Mouse (Mus musculus): Measurements from ENCODE around the gene Rxrb.

The Rxrb gene

DNA sequence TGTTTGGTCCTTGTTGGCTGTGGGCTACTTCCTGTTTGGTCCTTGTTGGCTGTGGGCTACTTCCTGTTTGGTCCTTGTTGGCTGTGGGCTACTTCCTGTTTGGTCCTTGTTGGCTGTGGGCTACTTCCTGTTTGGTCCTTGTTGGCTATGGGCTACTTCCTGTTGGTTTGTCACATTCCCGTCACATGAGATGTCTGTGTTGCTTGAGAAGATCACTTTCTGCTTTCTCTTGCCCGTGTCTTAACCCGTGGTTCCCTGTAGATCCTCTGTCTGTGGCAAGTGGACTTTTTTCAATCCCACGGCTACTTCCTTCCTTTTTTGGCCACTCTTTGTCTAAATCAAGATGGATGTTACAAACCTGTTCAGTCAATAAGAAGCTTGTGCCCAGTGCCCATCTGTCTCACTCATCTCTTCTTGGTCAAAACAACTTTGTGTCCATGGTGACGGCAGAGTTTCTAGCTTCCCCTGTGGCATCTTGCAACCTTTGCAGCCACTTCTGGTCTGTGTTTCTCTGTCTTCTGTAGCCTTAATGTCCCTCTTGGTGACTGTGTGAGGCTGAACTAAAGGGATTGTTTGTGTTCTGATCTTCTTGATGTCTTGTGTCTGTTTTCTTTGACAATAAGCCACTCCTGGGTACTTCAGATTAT is 15.9 kb downstream of the Rxrb start:
- no peak for DNase-seq (ENCODE audit: low spot score in 2 of 2)

DNA sequence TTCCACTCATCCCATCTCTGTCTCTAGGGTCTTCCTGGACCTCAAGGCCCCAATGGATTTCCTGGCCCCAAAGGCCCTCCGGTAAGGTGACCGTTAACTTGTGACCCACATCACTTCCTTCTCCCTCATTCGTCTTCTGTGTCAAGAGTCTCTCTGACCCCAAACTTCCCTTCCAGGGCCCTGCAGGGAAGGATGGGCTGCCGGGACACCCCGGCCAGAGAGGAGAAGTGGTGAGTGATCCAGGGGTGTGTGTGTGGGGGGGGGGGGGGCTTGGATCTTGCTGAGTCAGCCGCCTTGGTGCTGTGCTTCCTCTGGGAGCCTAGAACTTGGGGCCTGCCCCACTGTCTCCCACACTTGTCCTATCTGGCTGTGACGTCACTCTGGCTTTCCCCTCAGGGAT is 25.6 kb downstream of the Rxrb start:
- no peak for DNase-seq (ENCODE audit: low spot score in 2 of 2)

DNA sequence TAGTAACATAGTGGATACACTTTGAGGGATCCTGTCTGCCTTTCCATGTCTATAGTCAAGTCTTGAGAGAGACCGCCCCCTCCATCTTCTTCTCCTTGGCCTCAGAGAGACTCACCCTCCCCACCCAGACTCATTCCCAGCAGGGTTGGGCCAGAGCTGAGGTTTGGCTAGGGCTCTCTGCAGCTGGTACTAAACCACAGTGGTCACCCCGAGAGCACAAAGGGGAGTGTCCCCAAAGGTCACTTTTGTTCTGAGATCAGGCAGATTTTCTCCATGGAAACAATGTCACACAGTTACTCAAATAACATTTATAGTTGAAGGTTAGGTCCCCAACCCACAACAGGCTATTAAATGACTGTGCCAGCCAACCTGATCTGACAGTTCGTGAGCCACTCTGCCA is 37.3 kb downstream of the Rxrb start:
- no peak for DNase-seq (ENCODE audit: low spot score in 2 of 2)

DNA sequence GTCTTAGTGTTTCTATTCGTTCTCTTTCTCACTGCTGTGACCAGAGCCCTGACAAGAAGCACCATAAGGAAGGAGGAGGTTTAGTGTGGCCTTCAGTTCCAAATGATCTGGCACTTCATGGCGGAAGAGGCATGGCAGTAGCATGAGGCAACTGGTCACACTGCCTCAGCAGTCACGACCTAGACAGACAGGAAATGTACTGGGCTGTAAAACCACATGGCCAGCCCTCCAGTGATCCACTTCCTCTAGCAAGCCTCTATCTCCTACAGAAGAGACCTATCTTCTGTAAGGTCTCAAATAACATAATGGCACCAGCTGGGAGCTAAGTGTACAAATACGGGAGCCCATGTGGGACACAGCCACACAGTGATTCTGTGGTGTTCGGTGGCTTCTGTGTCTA is 40.5 kb downstream of the Rxrb start:
- no peak for DNase-seq (ENCODE audit: low spot score in 2 of 2)

DNA sequence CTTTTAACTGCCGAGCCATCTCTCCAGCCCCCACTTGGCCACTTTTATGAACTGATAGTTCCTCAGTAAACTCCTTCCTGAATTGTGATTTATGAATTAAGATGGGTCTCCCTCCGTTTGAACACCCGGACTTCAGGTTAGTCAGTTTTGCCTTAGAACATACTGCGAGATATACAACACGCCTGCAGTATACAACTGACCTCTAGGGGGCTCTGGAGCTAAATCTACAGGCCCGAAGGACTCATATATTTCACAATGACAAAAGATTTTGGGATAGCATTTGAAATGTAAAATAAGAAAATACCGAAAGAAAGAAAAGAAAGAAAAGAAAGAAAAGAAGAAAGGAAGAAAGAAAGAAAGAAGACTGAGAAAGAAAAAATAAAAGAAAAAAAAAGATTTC is 43.7 kb downstream of the Rxrb start:
- peak in 1 of 2 experiments; percentile 80 for DNase-seq (ENCODE audit: low spot score in 2 of 2)

DNA sequence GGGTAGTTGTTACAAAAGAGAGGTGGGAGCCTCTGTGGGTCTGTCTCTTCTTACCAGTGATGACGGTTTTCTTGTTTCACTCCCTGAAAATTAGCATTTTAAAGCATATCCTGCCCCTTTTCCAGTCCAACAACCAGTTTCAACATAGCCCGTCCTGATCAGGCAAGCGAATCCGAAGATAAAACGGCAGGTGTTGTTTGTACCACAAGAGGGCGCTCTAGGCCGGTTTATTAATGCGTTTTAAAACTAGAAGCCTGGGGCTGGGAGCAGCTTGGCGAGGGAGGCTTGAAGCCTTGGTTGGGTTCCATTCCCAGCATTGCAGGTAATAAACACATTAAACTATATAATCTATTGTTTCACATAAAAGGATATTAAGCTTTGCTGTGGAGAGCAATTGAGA is 45.9 kb downstream of the Rxrb start:
- peak; percentile 39 to 75 for DNase-seq (ENCODE audit: low spot score in 2 of 2)

DNA sequence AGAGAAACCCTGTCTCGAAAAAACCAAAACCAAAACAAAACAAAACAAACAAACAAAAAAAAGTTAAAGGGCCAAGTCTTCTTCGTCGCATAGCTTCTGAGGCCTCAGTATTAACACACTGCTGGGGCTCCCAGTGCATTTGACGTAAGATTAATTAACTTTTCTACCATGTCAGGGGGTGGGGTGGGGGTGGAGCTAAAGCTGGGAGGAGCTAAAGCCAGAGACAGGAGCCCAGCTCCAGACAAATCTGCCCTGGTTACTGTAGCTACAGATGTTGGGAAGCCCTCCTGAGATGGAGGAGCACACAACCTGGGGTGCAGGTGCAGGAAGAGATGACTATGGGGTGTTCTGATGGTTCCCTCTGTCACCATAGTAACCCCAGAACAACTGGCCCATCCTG is 46.5 kb downstream of the Rxrb start:
- no peak for DNase-seq (ENCODE audit: low spot score in 2 of 2)

DNA sequence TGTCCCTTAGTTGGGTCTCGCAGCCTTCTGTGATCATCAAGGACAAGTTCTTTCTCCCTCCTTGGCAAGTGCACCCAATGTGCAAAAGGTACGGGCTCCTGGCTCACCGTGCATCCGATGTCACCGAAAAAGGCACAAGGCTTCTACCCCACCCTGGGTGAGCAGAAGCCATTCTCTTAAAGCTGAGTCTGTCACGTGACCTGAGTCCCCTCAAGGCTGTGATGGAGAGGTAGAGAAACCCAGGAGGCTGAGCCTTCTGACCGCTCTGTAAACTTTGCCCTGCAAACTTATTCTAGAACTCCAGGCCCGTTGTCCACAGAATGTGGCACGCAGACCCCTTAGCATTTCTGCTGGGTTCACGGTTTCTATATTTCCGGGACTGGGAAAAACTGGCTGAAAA is 47.4 kb downstream of the Rxrb start:
- no peak for DNase-seq (ENCODE audit: low spot score in 2 of 2)

DNA sequence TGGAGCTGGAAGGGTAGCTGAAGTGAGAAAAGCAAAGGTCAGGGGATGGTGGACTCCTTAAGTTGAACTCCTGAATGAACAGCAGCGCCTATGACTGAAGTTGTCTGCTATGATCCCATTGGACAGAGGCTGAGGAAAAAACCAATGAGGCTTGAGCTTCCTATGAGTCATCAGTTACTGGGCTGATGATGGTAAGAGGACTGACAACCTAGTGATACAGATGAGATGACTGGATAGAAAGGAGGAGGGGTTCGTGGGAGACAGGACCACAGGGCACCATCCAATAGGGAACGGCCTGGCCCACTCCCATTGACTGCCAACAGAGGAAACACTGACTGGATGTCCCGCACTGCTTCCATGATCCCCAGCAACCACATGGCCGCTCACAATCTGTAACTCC is 48.0 kb downstream of the Rxrb start:
- no peak for DNase-seq (ENCODE audit: low spot score in 2 of 2)

DNA sequence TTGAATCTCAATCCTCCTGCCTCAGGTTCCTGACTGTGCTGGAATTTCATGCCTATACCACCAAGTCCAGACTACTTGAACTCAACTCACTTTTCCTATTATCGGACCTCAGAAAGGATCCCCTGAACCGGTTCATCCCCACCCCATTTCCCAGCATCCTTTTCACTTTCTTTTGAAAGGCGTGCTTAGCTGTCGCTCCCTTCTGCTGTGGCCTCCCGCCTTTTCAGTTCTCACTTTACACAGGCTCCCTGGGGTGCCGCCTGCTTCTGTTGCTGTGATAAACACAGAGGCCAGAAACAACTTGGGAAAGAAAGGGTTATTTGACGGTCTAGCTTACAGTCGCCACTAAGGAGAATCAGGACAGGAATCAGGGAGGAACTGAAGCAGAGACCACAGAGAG is 51.5 kb downstream of the Rxrb start:
- no peak for DNase-seq (ENCODE audit: low spot score in 2 of 2)

DNA sequence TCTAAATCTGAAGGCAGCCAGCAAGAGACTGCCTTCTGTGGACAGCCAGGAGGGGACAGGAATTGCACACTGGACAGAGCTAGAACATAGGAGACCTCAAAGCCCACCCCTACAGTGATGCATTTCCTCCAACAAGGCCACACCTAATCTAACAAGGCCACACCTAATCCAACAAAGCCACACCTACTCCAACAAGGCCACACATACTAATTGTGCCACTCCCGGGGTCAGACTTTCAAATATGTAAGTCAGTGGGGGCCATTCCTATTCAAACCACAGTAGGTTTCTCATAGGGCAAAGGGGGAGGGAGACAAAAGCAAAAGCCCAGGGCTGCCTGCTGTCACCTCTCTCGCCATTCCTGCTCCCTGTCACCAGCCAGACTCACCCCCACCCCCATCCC is 55.8 kb downstream of the Rxrb start:
- no peak for DNase-seq (ENCODE audit: low spot score in 2 of 2)

Data from urinary bladder, postnatal 4 days (tissue).